Mouse (Mus musculus) A20 (cell line): ENCODE data around the gene Gsg1l.

Source experiments
- DNase-seq: peaks from one replicate; pipeline ENCODE4 v3.0.0-alpha.2; 2011; ENCODE audit warnings: low read depth, low spot score

The Gsg1l gene

DNA sequence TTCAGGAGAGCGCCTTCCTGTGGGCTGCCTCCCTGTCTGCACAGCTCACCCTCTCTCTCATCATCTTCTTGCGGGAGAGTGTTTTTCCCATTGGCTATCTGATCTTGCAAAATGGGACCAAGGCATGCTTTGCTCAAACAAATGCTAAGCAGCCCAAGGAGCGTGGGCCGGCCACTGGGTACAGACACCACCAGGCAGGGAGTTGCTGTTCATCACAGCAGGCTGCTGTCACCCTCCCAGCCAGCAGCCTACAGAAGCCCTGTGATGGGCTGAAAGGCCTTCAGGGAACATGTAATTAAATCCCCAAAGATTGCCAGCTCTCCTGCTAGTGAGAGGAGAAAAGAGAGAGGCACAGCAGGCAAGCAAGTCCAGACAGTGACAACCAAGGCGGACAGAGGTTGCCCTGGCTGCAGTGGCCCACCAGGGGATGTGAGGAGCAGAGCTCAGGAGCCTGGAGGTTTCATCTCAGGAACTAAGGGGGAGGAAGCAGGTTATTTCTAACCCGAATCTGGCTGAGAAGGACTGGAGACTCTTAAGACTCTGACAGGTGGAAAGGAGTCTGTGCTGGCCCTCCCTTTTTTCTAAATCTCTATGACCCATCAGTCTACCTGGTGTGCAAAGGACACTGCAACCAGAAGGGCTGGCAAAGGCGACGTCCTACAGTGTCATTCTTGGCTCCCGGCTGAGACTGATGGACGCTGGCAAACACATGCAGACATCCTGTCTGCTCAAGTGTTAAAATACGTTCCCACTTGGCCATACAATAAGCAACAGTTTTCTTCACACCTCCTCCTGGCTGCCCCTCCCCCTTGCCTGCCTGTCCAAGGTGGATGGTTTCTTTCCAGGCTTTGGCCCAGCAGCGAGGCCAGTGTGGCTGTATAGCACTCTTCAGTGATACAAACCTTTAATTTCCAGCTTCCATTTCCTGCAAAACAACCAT lies 98.0 kb downstream of the Gsg1l start:
- DNase-seq = no peak

DNA sequence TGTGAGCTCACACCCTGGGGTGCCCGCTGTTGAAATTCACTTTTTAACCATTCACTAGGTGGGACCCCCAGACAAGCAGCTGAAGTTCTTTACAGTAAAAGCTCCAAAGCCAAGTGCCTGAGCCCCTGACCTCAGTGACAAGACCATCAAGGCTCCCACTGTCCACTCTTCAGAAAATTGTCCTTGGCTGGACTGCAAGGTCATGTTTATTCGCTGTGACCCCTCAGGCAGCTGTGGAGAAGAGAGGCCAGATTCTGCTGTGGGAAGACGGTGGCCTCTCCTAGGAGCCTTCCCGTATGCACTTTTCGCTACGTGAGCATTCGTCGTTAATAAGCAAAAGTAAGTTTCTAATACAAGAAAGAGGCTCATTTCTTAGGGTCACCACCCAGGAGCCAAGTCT lies 102.6 kb downstream of the Gsg1l start:
- no peak for DNase-seq

DNA sequence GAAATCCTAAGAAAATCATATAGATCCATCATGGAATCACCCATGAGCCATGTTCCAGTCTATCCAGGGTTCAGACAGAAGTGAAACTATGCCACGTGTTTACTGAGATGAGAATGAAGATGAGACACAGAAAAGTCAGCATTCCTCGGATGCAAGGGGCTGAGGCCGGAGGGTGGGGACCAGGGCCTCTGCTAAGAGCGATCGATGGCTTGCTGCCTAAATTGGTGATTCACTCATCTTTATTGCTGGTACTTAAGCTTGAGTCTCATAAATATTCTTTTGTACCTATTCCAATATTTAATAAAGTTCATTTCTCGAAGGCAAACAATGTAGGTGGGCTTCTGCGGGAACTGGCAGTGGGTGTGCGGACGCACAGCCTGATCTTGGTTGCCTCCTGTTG lies 105.5 kb downstream of the Gsg1l start:
- DNase-seq = no peak

DNA sequence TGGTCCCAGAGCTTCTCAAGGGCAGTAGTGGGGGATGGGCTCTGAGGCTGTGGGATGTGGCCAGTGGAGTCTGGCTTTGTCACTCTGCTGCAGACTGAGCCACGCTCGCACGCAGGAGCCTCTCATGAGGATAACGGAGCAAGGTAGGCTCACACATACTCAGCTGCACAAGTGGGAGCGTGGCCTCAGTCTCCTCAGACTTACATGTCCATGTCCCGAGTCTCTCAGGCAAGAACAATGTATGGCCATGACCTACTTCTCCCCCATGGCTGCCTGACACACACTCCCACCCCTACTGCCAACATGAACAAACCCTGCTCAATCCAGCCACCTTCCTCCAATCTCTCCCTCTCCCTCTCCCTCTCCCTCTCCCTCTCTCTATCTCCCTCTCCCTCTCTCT lies 106.8 kb downstream of the Gsg1l start:
- no peak for DNase-seq

DNA sequence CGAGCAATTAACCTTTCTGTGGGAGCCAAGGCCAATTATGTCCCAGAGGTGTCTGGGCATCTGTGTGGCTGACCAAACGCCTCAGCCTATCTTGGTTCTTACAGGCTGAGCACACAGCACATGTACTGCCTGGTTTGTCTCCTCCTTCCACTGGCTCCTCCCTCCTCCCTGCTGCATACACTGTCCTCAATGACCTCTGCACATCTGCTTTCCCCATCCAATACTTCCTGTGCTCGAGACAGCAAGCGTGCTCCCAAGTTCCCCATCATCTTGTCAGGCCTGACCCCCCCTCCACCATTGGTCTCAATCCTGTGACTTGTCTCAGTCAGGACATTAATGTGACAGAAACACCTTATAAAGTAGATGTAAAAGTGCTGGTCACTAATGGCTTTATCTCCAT lies 108.3 kb downstream of the Gsg1l start:
- no peak for DNase-seq

DNA sequence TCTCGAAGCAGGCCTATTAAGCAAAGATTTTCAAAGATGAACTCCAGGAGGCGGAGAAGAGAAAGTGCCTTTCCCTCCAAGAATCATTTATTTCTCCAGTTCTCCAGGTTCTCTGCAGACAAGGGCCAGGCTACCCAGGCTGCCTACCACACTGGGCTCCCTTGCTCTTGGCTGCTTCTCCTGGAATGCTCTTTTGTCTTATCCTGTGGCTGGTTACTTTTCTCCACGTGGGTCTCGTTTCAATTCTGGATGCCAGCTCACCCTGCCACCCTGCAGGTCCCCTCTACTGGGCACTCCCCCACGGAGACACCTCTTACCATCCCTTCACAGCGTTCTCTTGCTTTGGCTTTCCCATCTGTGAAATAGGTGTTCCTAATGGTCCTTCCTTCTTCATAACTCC lies 109.4 kb downstream of the Gsg1l start:
- no peak for DNase-seq

DNA sequence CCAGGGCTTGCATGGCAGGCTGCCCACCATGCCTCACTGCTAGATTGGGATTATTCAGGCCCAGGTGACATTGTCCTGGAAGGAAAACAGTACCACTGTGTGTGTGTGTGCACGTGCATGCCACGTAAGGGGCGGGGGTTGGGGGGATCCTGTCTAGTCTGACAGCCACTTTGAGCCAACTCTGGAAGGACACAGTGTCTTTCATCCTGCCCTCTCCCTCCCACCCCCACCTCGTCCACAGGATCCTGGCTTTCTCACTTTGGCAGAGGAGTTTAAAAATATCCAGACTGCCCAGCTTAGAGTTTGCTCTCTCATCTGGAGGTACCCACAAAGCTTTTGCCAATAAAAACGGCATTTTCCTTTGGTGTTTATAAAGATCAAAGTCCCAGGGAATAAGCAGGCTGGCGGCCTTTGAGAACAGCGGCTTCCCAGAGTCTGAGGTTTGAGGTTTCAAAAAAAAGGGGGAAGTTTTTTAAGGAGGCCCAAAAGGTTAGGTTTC lies 110.0 kb downstream of the Gsg1l start:
- DNase-seq = no peak

DNA sequence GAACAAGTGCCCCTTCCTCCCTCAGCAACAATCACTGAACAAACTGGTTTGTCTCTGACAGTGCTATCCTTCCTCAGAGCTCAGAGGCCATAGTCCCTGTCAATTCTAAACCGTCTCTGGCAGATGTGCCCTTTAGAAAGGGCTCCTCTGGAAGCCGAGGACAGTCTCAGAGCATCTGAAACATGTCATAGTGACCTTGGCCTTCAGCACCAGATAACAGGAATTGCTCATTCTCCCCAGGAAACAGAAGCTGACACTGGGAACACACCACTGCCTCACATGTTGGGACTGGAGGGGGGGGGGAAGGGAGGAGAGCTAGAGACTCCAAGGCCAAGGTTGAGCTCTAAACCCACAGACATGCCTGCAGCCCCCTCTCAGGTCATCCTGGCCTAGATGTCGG lies 113.1 kb downstream of the Gsg1l start:
- DNase-seq = no peak

DNA sequence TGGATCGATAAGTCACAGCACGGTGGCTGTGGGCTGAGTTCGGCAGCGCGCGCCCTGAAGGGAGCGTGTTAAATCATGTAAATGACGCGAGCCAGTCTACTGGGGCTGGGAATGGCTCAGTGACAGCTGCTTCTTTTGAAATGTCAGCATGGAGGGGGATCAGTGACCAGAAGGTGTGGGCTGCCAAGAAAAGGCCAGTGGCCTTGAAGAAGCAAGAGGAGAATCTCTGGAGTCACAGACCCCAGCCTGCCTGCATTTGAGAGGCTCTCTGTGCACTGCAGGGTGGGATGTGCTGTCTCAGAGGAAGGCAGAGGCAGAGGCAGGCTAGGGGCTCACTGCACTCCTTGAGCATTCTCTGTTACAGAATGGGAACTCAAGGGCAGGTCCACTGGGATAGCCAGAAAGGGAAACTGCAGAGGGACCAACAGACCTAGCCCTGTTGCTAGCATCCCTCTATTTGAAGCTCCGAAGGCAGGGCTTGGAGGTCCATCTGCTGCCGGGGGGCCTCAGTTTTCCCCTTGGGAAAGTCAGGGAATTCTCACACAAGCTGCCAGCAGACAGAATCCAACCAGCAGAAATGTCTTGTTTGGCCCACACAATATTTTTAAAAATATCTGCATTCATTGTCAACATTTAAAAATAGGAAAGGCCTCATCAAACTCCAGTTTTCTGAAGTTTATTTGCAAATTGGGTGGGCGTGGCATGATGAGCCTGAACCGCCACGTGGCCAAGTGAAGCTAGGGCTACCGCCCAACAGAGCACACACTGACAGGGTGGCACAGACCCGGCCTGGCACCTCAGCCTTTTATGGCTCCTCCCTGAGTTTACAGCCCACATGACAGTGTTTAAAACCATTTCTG lies 115.6 kb downstream of the Gsg1l start:
- DNase-seq = no peak

DNA sequence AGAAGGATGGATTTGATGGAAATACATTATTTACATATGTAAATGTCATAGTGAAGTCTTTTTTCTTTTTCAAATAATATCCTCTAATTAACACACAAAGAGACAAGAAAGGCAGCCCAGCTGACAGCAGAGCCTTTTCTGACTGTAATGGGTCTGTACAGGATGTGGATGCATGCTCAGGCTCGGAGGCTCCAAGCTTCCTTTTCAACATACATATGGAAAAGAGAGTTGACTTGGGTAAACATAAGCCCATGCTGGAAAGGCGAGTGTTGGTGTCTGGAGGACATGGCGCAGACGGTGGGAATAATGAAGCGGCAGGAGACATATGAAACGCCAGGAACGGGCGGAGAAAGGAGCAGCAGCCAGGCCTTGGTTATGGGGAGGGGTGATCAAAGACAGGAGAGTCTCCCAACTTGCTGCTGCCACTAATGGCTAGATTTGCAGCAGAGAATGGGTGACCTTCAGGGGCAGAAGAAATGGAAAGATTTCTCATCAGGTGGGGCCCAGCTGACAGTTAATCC lies 118.1 kb downstream of the Gsg1l start:
- no peak for DNase-seq

DNA sequence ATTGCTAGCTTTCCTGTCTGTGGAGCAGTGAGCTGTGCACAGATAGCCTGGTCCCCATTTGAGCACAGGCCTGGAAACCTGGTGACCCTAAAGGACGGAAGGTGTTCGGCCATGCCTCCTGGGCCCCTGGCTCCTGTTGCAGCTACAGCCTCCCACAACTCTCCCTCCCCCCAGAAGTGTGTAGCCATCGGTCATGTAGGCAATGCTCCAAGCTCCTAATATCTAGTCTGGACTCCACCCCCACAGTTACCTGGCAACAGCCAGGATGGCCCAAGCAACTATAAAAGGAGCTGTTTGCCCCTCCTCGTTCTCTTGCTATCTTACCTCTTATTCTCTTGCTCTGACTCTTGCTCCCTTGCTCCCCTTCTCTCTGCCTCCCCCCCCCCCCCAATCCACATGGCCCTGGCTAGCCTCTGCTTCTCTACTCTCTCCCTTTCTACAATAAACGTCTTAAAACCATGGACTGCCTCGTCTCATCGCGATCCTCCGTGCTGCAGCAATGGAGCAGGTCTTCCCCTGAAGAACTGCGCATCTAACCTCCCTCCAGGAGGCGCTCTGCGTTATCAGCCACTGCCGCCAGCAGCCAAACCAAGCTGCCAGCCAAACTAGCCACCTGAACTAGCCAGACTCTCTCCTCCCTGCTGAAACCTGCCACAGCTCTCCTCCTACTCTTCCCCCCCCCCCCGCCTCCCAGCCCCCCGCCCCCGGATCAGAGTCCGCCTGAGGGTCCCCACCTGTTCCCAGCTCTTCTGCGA lies 122.7 kb downstream of the Gsg1l start:
- no peak for DNase-seq

DNA sequence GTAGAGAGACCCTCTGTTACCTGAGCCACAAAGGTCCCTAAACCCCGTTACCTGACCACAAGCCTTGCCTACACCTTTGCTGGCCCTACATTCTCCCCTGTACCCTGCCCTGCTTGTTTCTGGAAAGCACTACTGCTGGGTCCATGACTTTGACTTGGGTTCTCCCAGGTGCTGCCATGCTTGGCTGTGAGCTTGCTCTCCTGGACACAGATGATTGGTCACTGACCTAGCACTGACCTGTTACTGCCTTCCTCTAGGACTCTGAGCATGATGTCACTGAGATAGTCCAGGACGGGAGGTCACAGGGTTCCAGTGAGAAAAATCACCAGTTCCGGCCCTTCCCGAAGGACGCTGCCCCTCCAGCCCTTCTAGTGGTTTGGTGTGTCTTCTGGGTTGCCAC lies 123.4 kb downstream of the Gsg1l start:
- DNase-seq = no peak

DNA sequence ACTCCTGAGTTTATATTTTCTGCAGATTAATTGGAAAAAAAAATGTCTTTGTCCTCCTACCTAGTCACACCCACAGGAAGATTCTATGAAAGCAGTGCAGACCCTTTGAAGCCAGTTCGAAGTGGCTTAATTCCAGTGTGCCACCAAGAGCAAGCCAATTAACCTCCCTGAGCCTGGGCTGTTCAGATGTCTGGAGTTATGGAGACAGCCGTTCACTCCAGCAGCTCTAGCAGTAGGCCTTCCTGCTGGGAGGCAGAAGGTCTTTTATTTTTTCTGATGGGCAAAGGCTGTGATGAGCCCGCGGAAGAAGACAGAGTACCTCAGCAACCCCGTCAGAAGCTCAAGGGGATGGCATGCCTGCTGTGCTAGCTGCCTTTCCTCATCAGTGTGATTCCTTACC lies 127.2 kb downstream of the Gsg1l start:
- DNase-seq = no peak

DNA sequence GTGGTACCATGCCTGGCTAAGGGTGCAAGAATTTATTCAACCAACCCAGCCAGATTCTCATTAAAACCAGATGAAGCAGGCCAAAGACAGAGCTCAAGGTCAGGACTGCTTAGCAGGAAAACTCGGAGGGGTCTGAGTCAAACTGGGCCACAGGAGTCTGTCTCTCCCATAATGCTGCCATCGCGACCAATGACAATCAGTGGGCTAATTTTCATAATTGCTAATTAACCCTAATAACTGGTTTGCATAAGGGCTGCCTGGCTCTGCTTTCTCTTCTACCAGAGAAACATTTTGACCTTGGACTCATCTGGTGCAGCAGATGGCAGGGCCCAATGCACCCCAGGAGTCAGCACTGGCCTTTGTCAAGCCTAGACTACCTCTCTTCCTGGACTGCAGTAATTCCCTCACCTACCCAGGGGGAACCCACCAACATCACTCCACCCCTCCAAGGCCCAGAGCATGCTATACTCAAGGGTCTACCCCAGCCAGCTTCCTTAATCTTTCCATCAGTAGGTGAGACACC lies 127.8 kb downstream of the Gsg1l start:
- DNase-seq = no peak

DNA sequence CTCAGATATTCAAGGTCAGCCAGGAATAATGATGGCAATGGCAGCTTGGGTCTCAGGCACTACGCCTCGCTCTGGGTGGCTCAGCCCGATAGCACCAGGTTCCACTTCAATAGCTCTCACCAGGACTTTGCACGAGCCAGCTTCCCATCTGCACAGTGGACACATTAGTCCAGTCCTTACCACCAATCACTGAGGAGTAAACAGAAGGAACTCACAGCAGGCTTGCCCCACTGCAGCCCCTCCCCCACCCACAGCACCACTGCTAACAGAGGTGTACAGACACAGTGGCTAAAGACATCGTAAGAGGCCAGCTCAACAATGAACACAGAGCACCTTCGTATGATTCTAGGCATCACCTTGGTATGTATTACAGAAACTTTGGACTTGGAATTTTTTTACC lies 128.4 kb downstream of the Gsg1l start:
- DNase-seq = no peak

DNA sequence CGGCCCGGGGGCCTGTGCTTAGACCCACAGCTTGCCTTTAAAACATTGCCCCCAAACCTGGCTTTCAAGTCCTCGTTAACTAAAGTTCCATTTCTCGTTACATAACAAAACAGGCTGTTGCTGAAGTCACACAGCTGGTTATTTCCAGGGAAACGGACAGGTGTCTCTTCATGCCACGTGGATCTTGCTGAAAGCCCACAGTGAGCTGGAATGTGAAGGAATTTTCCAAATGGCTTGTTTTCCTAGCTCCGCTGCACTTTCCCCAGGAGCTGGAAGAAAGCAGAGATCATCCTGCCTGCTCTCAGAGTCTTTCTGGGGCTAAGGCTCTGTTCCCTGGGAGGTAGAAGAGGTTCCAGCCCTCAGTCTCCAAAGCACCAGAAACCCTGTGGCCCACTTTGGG lies 130.3 kb downstream of the Gsg1l start:
- no peak for DNase-seq

DNA sequence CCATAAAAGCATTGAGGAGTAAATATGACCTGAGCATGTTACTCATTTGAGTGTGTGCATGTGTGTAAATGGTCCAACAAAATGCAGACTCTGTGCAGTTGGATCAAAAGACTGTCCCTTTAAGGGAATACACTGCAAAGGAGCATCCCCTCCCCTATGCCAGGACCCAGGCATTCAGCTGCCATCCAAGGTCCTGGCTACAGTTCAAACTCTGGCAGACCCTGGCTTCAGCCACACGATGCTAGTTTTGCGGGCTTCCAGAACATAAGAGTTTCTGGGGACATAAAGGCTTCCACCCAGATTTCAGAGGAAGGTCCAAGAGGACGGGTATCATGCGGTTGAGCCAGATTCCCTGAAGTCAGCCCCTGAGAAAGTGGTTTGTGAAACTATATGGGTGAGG lies 133.2 kb downstream of the Gsg1l start:
- DNase-seq = no peak

DNA sequence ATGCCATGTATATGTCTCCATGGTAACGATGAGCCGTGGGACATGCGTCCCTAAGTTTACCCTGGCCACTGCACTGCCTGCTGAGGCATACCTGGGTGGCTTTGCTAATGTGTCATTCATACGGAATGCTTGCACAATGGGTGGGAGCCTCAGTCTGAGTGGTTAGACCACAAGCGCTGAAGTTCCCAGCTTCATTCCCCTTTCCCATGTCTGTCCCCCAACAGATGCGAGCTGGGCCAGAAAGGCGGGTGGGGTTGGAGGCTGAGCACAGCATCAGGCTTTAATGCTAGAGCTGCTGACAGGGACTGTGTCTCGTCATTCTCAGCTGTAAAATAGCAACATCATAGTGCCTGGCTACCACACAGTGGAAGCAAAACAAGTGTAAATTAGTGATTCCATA lies 136.3 kb downstream of the Gsg1l start:
- DNase-seq = no peak

DNA sequence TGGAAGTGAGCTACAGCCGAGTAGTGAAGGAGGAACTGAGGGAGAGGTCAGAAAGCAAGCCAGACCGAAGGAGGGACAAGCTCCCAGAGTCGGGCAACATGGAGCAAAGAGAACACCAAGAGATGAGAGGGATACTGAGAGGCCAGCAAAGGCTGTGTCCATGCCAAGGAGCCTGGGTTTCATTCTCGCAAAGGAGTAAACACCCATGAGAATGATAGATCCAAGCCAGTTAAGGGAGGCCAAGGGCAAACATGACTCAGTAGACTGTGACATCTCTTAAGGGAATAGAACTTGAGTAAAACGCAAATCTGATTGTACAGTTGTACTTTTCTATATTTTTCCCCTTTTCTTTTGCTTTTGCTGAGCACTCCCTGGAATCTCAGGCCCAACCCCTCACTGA lies 137.6 kb downstream of the Gsg1l start:
- DNase-seq = no peak

DNA sequence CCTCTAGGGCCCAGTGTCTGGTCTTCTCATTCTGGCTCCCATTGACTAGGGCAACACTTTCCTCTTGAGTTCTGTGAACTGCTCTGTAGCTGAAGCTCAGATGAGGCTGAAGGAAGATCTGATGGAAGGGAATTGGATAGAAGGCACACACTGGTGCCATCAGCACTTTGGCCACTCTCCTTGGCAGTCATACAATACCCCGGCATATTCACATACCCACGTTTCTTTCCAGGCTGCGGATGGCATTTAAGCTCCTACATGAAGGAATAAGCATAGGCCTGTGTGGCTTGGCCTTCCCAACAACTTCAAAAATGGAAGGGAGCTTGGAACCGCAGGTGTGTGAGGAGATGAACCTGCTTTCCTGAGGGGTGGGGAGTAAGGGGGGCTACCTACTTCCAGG lies 138.7 kb downstream of the Gsg1l start:
- no peak for DNase-seq

DNA sequence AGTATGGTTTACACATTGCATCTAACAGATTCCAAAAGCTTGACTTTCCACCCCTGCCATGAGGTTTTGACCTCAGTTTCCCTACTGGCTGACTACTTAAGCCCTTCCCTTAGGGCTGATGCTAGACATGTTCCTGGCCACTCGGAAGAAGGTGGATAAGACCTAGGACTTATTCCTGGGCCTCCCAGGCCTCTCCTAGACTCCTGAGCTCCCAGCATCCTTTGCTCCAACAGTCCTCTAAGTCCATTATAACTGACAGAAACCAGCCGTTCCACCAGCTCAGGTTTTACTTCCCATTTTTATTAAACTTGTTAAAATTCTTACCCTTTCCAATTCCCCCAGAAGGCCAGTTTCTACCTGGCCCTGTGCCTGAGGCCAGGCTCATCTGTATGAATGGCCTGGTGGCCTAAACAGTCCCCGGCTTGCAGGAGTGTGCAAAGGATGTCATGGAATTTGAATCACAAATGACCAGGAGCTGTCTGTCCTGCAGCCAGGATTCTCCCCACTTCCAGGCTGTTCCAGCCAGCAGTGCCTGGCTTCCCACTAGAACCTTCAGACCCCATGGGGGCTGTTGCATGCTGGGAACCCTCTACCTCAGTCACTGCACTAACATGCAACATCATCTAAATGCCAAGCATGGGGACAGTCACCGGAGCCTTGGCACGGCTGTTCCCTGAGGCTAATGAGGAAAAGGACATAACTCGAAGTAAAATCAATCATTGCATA lies 139.7 kb downstream of the Gsg1l start:
- no peak for DNase-seq
